Mouse (Mus musculus) liver, adult (tissue): Measurements from ENCODE around the gene Cerkl.

Experiments used
- GATA4 ChIP-seq: IDR thresholded peaks from 2 replicates; pipeline ENCODE4 v1.6.1; 2014; ENCODE audit warnings: mild to moderate bottlenecking, low read length; ENCODE audit not compliant: insufficient replicate concordance

Gene Cerkl

GRCm38 (mm10) chr2:79410247-79410902 lies 46.2 kb downstream of the Cerkl start:
- TF ChIP-seq GATA4 = no peak

GRCm38 (mm10) chr2:79405661-79406405 lies 50.8 kb downstream of the Cerkl start:
- TF ChIP-seq GATA4 = no peak

- TF ChIP-seq GATA4 = no peak
Observed at GRCm38 (mm10) chr2:79400045-79400444, 56.5 kb downstream of the Cerkl start.

GRCm38 (mm10) chr2:79399234-79400000 lies 57.2 kb downstream of the Cerkl start:
- TF ChIP-seq GATA4 = no peak

GRCm38 (mm10) chr2:79398831-79399230 lies 57.8 kb downstream of the Cerkl start:
- no peak for TF ChIP-seq GATA4

GRCm38 (mm10) chr2:79398343-79398742 lies 58.2 kb downstream of the Cerkl start:
- TF ChIP-seq GATA4 = no peak

GRCm38 (mm10) chr2:79397107-79397506 lies 59.5 kb downstream of the Cerkl start:
- no peak for TF ChIP-seq GATA4

GRCm38 (mm10) chr2:79379087-79380041 lies 77.2 kb downstream of the Cerkl start:
- TF ChIP-seq GATA4 = no peak

- TF ChIP-seq GATA4 = no peak
Observed at GRCm38 (mm10) chr2:79378346-79379086, 78.1 kb downstream of the Cerkl start.

- 0 out of 2 replicates have a peak, but pooled peaks have one; percentile 23 for TF ChIP-seq GATA4
Observed at GRCm38 (mm10) chr2:79372486-79373200, 83.9 kb downstream of the Cerkl start.

- no peak for TF ChIP-seq GATA4
Observed at GRCm38 (mm10) chr2:79372154-79372467, 84.5 kb downstream of the Cerkl start.

GRCm38 (mm10) chr2:79371326-79372153 lies 85.0 kb downstream of the Cerkl start:
- TF ChIP-seq GATA4 = no peak
